Mouse (Mus musculus): ENCODE measurements around the gene Mybphl. TPM values are rescaled to one million over a fixed set of nuclear protein-coding genes. Genes with fewer than 3 reads are reported as not detected.
A peak's percentile ranks its signal among the peaks of the same experiment; 100 is the strongest.

Gene Mybphl
- total RNA-seq, 1 experiment: not detected

- H3K27ac ChIP-seq (ENCODE audit: insufficient read depth, low read depth, low read length, poor library complexity, severe bottlenecking): no peak overlapping the region
- H3K36me3 ChIP-seq (ENCODE audit: control insufficient read depth, insufficient read depth, low read length, poor library complexity, severe bottlenecking): no peaks in the 10 kb centered on the region; the same call in 1 of the 2 replicates
- peaks cover 0 to 15% of the 10 kb centered on the region in 2 experiments; a peak in 2 of 4 replicates for H3K4me1 ChIP-seq (ENCODE audit: control insufficient read depth in 2 of 2, insufficient read depth in 2 of 2, low read length in 2 of 2, poor library complexity in 1 of 2)
- DNase-seq (ENCODE audit: low read depth, low spot score): no peak
- no peak overlapping the region for H3K9ac ChIP-seq (ENCODE audit: insufficient read depth, low read depth, low read length, poor library complexity, severe bottlenecking)
- no peak overlapping the region for H3K4me3 ChIP-seq (ENCODE audit: insufficient read depth in 1 of 2, low read depth in 1 of 2, low read length in 2 of 2, poor library complexity in 1 of 2, severe bottlenecking in 1 of 2)
- in situ Hi-C loops (cut with MboI; ENCODE audit: low sequenced_read_pairs in 2 of 2, unreplicated experiment in 2 of 2): loop anchor here in 1 of 2 experiments (10.0 kb wide), 1 partner anchor 169 kb away; the partner anchor contains the start of gene Taf13
- TF ChIP-seq CHD2 (IDR thresholded peaks at IDR 0.05; ENCODE audit: low read depth, low read length) (no peak), ZC3H11A (IDR thresholded peaks at IDR 0.05; ENCODE audit: borderline replicate concordance, low read depth, low read length) (no peak), MAFK (IDR thresholded peaks at IDR 0.05; ENCODE audit: insufficient read depth, low read depth, low read length) (no peak), HCFC1 (IDR thresholded peaks at IDR 0.05; ENCODE audit: borderline replicate concordance, insufficient read depth, low read length) (no peak)
- no peaks in the 10 kb centered on the region for H3K9me3 ChIP-seq (ENCODE audit: control insufficient read depth, insufficient read depth, low read depth, low read length)
Observed at GRCm38 (mm10) chr3:108405536-108406305, 41.0 kb downstream of the Mybphl start.

- peak overlapping the region in 1 of 2 experiments; percentile 6; a peak in 1 of 4 replicates for H3K4me3 ChIP-seq (ENCODE audit: insufficient read depth in 1 of 2, low read depth in 1 of 2, low read length in 2 of 2, poor library complexity in 1 of 2, severe bottlenecking in 1 of 2)
- peaks cover 0 to 15% of the 10 kb centered on the region in 2 experiments; a peak in 2 of 4 replicates for H3K4me1 ChIP-seq (ENCODE audit: control insufficient read depth in 2 of 2, insufficient read depth in 2 of 2, low read length in 2 of 2, poor library complexity in 1 of 2)
- DNase-seq (ENCODE audit: low read depth, low spot score): no peak
- H3K36me3 ChIP-seq (ENCODE audit: control insufficient read depth, insufficient read depth, low read length, poor library complexity, severe bottlenecking): no peaks in the 10 kb centered on the region; the same call in 1 of the 2 replicates
- no peak overlapping the region for H3K27ac ChIP-seq (ENCODE audit: insufficient read depth, low read depth, low read length, poor library complexity, severe bottlenecking)
- no peak for TF ChIP-seq HCFC1 (IDR thresholded peaks at IDR 0.05; ENCODE audit: borderline replicate concordance, insufficient read depth, low read length)
- TF ChIP-seq MAFK (IDR thresholded peaks at IDR 0.05; ENCODE audit: insufficient read depth, low read depth, low read length): no peak
- no peak for TF ChIP-seq ZNF384 (IDR thresholded peaks at IDR 0.05; ENCODE audit: low read depth, low read length)
- TF ChIP-seq ZC3H11A (IDR thresholded peaks at IDR 0.05; ENCODE audit: borderline replicate concordance, low read depth, low read length): no peak
- TF ChIP-seq CHD2 (IDR thresholded peaks at IDR 0.05; ENCODE audit: low read depth, low read length): no peak
- H3K9me3 ChIP-seq (ENCODE audit: control insufficient read depth, insufficient read depth, low read depth, low read length): no peaks in the 10 kb centered on the region
- H3K9ac ChIP-seq (ENCODE audit: insufficient read depth, low read depth, low read length, poor library complexity, severe bottlenecking): no peak overlapping the region
- in situ Hi-C loops (cut with MboI; ENCODE audit: low sequenced_read_pairs in 2 of 2, unreplicated experiment in 2 of 2): loop anchor here in 1 of 2 experiments (10.0 kb wide), 1 partner anchor 168 kb away; the partner anchor contains the start of gene Taf13
Observed at GRCm38 (mm10) chr3:108406306-108406885, 41.7 kb downstream of the Mybphl start.

GRCm38 (mm10) chr3:108408517-108409008, 43.9 kb downstream of the Mybphl start:
- in situ Hi-C loops (cut with MboI; ENCODE audit: low sequenced_read_pairs in 2 of 2, unreplicated experiment in 2 of 2): loop anchor here in 1 of 2 experiments (10.0 kb wide), 1 partner anchor 166 kb away; the partner anchor contains the start of gene Taf13
- no peak overlapping the region for H3K4me3 ChIP-seq (ENCODE audit: insufficient read depth in 1 of 2, low read depth in 1 of 2, low read length in 2 of 2, poor library complexity in 1 of 2, severe bottlenecking in 1 of 2)
- H3K9ac ChIP-seq (ENCODE audit: insufficient read depth, low read depth, low read length, poor library complexity, severe bottlenecking): no peak overlapping the region
- no peak for DNase-seq (ENCODE audit: low read depth, low spot score)
- peaks cover 2% of the 10 kb centered on the region; the same call in 1 of the 2 replicates for H3K36me3 ChIP-seq (ENCODE audit: control insufficient read depth, insufficient read depth, low read length, poor library complexity, severe bottlenecking)
- TF ChIP-seq CHD2 (IDR thresholded peaks at IDR 0.05; ENCODE audit: low read depth, low read length): no peak
- TF ChIP-seq MAFK (IDR thresholded peaks at IDR 0.05; ENCODE audit: insufficient read depth, low read depth, low read length): no peak
- no peak for TF ChIP-seq ZC3H11A (IDR thresholded peaks at IDR 0.05; ENCODE audit: borderline replicate concordance, low read depth, low read length)
- no peak for TF ChIP-seq HCFC1 (IDR thresholded peaks at IDR 0.05; ENCODE audit: borderline replicate concordance, insufficient read depth, low read length)
- TF ChIP-seq ZNF384 (IDR thresholded peaks at IDR 0.05; ENCODE audit: low read depth, low read length): no peak
- H3K9me3 ChIP-seq (ENCODE audit: control insufficient read depth, insufficient read depth, low read depth, low read length): no peaks in the 10 kb centered on the region
- H3K27ac ChIP-seq (ENCODE audit: insufficient read depth, low read depth, low read length, poor library complexity, severe bottlenecking): no peak overlapping the region
- H3K4me1 ChIP-seq (ENCODE audit: control insufficient read depth in 2 of 2, insufficient read depth in 2 of 2, low read length in 2 of 2, poor library complexity in 1 of 2): peaks cover 0 to 17% of the 10 kb centered on the region in 2 experiments; a peak in 2 of 4 replicates

GRCm38 (mm10) chr3:108409656-108410358, 45.1 kb downstream of the Mybphl start:
- in situ Hi-C loops (cut with MboI; ENCODE audit: low sequenced_read_pairs in 2 of 2, unreplicated experiment in 2 of 2): loop anchor here in 1 of 2 experiments (10.0 kb wide), 1 partner anchor 165 kb away; the partner anchor contains the start of gene Taf13
- Histone ChIP-seq H3K36me3 (ENCODE audit: control insufficient read depth, insufficient read depth, low read length, poor library complexity, severe bottlenecking) (peaks cover 4% of the 10 kb centered on the region; the same call in 1 of the 2 replicates), H3K27ac (ENCODE audit: insufficient read depth, low read depth, low read length, poor library complexity, severe bottlenecking) (no peak overlapping the region), H3K9me3 (ENCODE audit: control insufficient read depth, insufficient read depth, low read depth, low read length) (no peaks in the 10 kb centered on the region), H3K4me1 (ENCODE audit: control insufficient read depth in 2 of 2, insufficient read depth in 2 of 2, low read length in 2 of 2, poor library complexity in 1 of 2) (peaks cover 0 to 17% of the 10 kb centered on the region in 2 experiments; a peak in 2 of 4 replicates), H3K9ac (ENCODE audit: insufficient read depth, low read depth, low read length, poor library complexity, severe bottlenecking) (no peak overlapping the region), H3K4me3 (ENCODE audit: insufficient read depth in 1 of 2, low read depth in 1 of 2, low read length in 2 of 2, poor library complexity in 1 of 2, severe bottlenecking in 1 of 2) (no peak overlapping the region)
- no peak for DNase-seq (ENCODE audit: low read depth, low spot score)
- TF ChIP-seq CHD2 (IDR thresholded peaks at IDR 0.05; ENCODE audit: low read depth, low read length) (no peak), ZNF384 (IDR thresholded peaks at IDR 0.05; ENCODE audit: low read depth, low read length) (no peak), ZC3H11A (IDR thresholded peaks at IDR 0.05; ENCODE audit: borderline replicate concordance, low read depth, low read length) (no peak), MAFK (IDR thresholded peaks at IDR 0.05; ENCODE audit: insufficient read depth, low read depth, low read length) (no peak), HCFC1 (IDR thresholded peaks at IDR 0.05; ENCODE audit: borderline replicate concordance, insufficient read depth, low read length) (no peak)
